In the genomic region with DNA sequence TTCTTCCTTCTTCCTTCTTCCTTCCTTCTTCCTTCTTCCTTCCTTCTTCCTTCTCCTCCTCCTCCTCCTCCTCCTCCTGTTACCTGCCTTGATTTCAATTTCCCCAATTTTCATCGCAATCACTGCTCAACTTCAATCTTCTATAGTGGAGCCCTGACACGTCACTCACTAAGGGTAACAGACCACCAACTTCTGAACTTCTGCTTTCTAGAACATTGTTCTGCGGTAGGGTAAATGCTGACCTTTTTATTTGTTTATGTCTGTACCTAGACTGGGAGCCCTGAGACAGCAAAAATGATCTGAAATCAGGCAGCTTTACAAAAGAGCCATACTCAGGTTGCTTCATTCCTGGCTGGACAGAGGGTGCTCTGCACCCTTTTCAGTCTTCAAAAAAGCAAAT, we compare ENCODE assay signal across 13 mouse cellular contexts. TPM values are rescaled to one million over a fixed set of nuclear protein-coding genes. Genes with fewer than 3 reads are reported as not detected.
"Had no signal": no experiment of that assay in that cellular context is flagged by ENCODE, and none has a peak within 500 bp of the region (broad histone marks: within the 10 kb centered on the region; RNA-seq: fewer than 3 reads in every experiment).

No protein-coding gene starts in this region.

- DNase-seq: retina, postnatal 1 day; right cerebral cortex, adult 18-20 months; right cerebral cortex, postnatal 14 days; right cerebral cortex, postnatal 25 days; right cerebral cortex, postnatal 4 days; spleen, adult 18-20 months; thymus, adult 18-20 months; thymus, adult 2 months; thymus, postnatal 14 days; thymus, postnatal 25 days; thymus, postnatal 36 days; thymus, postnatal 4 days had no signal

RNA-seq across cellular contexts. Expression of gene Ptprq, which starts 33.6 kb away (rescaled TPM):
- total RNA-seq: neutrophil, adult 5-6 weeks had no signal
